Mouse (Mus musculus) cerebellum, adult 2 months (tissue): Measurements from ENCODE around the gene Samd10.

Experiments
- CTCF ChIP-seq: fragments of 200-500 bp; IDR thresholded peaks from 2 replicates; pipeline ENCODE4 v1.5.1; 2011; ENCODE audit warnings: low read depth, mild to moderate bottlenecking, control low read depth, low read length, moderate library complexity, borderline replicate concordance; ENCODE audit not compliant: insufficient read depth
- POLR2A ChIP-seq: fragments of 200-500 bp; IDR thresholded peaks from 2 replicates; pipeline ENCODE4 v1.6.1; 2011; ENCODE audit warnings: low read length, control low read depth, borderline replicate concordance; ENCODE audit not compliant: insufficient read depth

DNA sequence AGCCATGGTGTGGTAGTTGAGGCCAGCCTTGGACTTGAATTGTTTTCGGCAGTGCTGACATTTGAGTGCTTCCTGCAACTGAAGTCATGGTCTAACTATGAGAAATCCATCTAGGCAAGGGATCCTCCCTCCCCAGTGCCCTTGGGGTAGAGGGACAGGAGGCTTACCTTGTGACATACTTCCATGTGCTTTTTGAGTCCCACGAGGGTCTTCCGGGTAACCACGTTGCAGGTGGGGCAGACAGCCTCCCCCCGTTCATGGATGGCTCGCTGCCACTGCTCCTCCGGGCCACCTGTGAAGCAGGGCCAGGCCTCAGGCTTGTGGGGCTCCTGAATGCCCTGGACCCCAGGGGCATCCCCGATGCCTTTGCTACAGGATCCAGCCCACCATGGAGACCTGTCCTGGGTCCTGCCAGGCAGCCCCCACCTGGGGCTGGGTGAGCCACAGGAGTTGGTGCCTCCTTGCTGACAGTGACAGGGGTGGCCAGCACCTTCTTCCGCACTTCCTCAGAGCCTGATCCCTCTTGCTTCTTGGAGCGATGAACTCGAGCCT lies 10.7 kb downstream of the Samd10 start:
- TF ChIP-seq POLR2A (no peak), CTCF (no peak)
